Mouse (Mus musculus): ENCODE measurements around the gene Sbf2.
"Not testable (repeated sequence)": the region's sequence is repeated elsewhere in the genome, so short reads cannot be mapped to it uniquely, and the experiment has no call there.

The Sbf2 gene

DNA sequence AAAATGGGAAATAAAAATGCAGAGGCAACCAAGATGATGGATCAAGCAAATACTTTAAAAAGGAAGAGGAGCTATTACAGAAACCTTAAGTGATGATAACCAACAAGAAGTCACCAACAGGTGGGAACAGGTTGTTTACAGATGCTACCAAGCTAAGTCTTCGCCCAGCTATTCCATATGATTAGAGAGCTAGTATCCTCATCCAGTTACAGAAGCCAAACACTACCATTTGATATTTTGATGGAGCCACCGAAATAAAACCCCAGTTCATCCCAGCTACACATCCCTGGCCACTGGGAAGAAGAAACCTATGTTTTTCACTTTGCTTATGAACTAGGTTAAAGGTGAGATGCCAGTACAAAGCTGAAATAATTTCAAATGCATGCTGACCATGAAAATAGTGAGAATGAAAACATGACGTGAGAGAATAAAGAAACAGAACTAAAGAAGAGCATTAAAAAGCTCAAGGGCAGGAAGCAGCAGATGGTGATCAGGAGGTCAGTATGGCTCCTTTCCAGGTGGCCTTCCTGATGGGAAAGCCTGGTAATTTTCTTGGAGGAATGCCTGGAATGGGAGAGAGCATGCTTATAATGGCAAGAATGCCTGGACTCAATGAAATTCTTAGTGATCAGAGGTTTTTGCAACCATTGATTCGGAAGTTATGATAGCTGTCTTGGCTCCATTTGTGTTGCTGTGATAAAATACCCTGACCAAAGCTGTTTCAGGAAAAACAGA is 48.7 kb downstream of the Sbf2 start:
- peak; percentile 60 for DNase-seq

- DNase-seq, result no peak
Measured at GRCm38 (mm10) chr7:110561647-110562046, 53.1 kb downstream of the Sbf2 start.

GRCm38 (mm10) chr7:110557001-110557400 is 57.7 kb downstream of the Sbf2 start:
- DNase-seq, result no peak

DNA sequence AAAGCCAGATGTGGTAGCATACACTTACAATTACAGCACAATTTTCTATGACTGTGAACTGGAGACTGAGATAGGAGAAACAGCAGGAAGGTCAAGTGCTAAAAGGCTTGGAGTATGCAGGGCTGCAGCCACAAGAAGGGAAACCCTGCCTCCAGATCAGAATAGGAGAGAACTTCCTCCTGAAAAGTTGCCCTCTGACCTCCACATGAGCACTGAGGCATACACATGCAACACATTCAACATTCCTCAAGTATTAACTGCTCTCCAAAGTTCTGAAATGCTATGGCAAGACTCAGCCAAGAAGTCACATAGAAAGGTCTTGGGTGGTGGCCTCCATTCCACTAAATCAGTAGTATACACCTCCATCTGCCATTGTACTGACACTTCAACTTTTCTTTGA is 58.5 kb downstream of the Sbf2 start:
- no peak for DNase-seq

- no peak for DNase-seq
Measured at GRCm38 (mm10) chr7:110555260-110555659, 59.5 kb downstream of the Sbf2 start.

DNA sequence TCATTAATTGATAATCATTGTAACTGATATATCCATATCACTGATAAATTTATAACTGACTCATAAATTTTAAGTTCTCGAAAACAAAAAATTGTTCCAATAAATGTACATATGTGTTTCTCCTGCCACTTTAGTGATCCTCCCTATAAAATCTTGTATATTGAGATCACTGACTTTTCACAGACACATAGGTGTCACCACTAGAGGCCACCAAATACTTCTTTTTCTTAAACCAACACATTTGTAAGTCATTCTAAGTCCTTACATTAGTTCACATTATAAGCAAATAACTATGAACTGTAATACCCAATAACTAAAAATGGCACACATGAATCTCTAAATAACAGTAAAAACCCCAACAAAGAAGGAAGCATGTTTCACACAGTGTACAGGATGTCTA is 66.5 kb downstream of the Sbf2 start:
- DNase-seq, result no peak

DNA sequence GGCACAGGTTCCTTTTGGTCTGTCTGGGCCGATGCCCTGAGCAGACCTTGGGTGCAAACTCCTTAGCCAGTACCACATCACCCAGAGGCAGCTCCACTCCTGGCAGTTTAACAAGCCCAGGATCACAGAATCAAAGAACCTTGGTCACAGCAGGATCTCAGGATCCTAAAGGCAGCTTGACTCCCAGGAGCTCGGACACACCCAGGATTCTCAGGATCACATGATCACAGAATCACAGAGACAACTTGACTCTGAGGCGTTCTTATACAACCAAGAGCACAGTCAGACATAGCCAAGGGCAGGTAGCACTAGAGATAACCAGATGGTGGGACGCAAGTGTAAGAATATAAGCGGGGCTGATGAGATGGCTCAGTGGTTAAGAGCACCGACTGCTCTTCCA is 71.4 kb downstream of the Sbf2 start:
- DNase-seq, result no peak

DNA sequence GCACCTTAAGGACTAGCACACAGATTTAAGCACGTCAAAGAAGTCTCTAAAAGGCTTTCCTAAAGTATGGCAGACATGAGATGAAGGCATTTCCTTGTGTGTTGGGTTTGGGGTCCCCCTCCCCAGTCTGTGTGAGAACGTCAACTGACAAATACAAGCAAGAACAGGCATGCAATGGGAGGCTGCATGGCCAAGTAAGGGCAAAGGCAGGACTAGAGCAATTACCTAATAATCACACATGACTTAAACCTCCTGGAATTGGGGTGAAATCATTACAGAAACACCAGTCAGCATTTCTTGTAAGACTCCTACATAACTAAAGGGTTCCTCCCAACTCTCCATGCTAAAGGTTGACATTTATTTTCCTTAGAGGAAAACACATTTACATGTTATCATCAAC is 75.5 kb downstream of the Sbf2 start:
- no peak for DNase-seq

GRCm38 (mm10) chr7:110530295-110530694 is 84.4 kb downstream of the Sbf2 start:
- DNase-seq, result not testable (repeated sequence)

GRCm38 (mm10) chr7:110525090-110525775 is 89.5 kb downstream of the Sbf2 start:
- DNase-seq, result no peak

DNA sequence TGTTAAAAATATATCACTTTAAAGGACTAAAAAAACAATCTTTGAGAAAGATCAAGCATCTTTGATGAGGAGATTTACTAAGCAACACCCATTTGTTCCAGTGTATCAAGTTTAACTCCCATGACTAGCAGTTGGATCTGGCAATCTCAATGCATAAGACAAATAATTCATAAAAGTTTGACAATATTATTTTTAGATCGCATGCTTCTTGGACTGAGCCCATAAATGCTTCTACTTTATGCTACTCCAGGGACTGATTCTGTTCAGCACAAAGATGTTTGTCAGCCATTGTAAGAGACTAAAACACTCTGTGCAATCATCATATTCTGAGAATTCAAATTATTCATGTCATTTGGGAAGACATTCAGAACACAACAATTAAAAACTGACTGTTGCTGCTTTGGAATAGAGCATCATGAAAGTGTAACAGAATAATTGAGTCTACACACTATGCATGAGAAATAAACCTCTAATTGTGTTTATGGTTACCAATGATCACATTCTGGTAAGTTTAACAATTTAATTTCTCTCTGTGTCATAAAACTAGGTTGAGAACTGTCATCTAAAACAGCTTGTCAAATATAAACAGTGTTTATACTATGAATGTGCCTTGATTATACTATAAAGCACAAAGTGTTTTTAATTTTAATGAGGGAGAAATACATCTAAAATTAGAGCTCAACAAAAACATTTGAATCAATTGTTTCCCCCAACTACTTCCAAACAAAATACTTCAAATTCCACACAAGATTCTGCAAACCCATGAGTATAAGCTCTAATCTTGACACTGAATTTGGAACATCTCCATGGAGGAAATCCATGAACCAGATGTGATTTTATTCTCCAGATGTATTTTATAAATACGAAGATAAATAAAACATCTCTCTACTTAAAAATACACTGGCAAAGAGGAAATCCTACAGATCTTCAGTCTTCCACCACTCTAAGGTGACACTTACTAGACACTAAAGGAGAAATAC is 98.2 kb downstream of the Sbf2 start:
- no peak for DNase-seq

- DNase-seq, result no peak
Measured at GRCm38 (mm10) chr7:110514131-110514530, 100.6 kb downstream of the Sbf2 start.

DNA sequence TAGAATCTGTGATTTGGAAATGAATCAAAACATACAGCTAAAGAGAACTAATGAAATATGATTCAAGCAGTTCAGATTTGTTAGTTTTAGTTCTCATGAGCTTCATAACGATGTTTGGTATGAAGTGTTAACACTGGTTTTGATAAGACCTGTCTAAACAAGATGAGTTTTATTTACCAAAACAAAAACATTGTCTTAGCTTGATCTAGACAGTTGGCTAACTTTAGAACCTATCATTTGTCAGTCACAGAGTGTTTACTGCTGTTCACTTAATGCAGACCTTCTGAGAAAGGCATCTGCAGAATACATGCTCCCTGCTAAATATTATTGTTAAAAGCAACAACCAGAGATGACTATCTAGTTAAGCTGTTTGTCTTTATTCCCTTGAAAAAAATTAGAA is 116.1 kb downstream of the Sbf2 start:
- DNase-seq, result no peak

- DNase-seq, result no peak
Measured at GRCm38 (mm10) chr7:110491038-110491437, 123.7 kb downstream of the Sbf2 start.

- no peak for DNase-seq
Measured at GRCm38 (mm10) chr7:110485051-110485450, 129.7 kb downstream of the Sbf2 start.

GRCm38 (mm10) chr7:110470987-110471386 is 143.7 kb downstream of the Sbf2 start:
- no peak for DNase-seq

GRCm38 (mm10) chr7:110463471-110463870 is 151.3 kb downstream of the Sbf2 start:
- no peak for DNase-seq

- DNase-seq, result peak; percentile 79
Measured at GRCm38 (mm10) chr7:110432301-110432700, 182.4 kb downstream of the Sbf2 start.

GRCm38 (mm10) chr7:110416318-110416717 is 198.4 kb downstream of the Sbf2 start:
- DNase-seq, result no peak

- peak; percentile 23 for DNase-seq
Measured at GRCm38 (mm10) chr7:110414276-110414675, 200.4 kb downstream of the Sbf2 start.

- peak; percentile 22 for DNase-seq
Measured at GRCm38 (mm10) chr7:110402092-110402491, 212.6 kb downstream of the Sbf2 start.

- DNase-seq, result peak; percentile 46
Measured at GRCm38 (mm10) chr7:110392576-110392975, 222.1 kb downstream of the Sbf2 start.

- DNase-seq, result peak; percentile 31
Measured at GRCm38 (mm10) chr7:110391632-110392031, 223.1 kb downstream of the Sbf2 start.
